Mouse (Mus musculus) bone marrow macrophage, adult 2 months (primary cell): Measurements from ENCODE around the gene Smg9.

ENCODE experiments used
- CTCF ChIP-seq: IDR thresholded peaks from 2 replicates; pipeline ENCODE4 v1.5.1; 2012; ENCODE audit warnings: low read depth, mild to moderate bottlenecking, low read length, moderate library complexity
- POLR2A ChIP-seq: IDR thresholded peaks from 2 replicates; pipeline ENCODE4 v1.6.1; 2012; ENCODE audit warnings: mild to moderate bottlenecking, low read depth, low read length, borderline replicate concordance

DNA sequence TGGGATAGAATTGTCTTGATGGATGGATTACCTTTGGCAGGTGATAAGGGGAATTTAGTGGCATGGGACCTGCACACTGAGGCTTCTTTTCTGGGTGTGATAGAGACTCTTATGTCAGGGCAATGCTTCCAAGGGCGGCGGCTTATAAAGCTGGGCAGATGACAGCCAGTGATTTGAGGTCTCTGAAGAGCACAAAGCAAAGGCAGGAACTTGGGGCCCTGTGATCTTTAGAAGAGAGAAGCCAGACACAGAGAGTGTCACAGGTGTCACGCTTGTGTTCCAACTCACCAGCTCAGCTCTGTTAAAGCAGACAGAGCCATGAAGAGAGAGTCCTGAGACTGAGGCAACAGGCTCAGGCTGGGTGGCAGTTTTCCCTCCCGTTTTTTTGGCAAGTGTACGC lies 68.5 kb downstream of the Smg9 start:
- TF ChIP-seq CTCF: no peak
- no peak for TF ChIP-seq POLR2A
